Mouse (Mus musculus) heart, postnatal 0 days (tissue): ENCODE measurements at regions not wholly inside any gene's neighbourhood (a gene's known extent, or its start where the extent isn't known, plus 50 kb on each side); places are given as distances from the start of the nearest gene placed in this dataset.

ENCODE experiments used
- ATAC-seq: fragments of 200-750 bp; cut with Nextera tagmentation; 2 replicates; pipeline ENCODE4 v1.8.0; 2017; ENCODE audit warnings: low read depth, moderate number of reproducible peaks, moderate library complexity; ENCODE audit not compliant: insufficient read depth
- DNase-seq: peaks from one replicate; pipeline ENCODE4 v3.0.0-alpha.2; 2016; ENCODE audit warnings: low spot score
- H3K27ac ChIP-seq: fragments of 300-500 bp; sonication (generic); 2 replicates; pipeline ENCODE4 v1.5.1; 2014; ENCODE audit warnings: low read depth, mild to moderate bottlenecking
- H3K27me3 ChIP-seq: fragments of 300-500 bp; sonication (generic); 2 replicates; pipeline ENCODE4 v1.6.1; 2014; ENCODE audit warnings: low read length, mixed read lengths; ENCODE audit not compliant: control insufficient read depth, insufficient read depth
- H3K36me3 ChIP-seq: fragments of 300-500 bp; sonication (generic); replicated peaks from 2 replicates; pipeline ENCODE4 v1.6.1; 2014; ENCODE audit warnings: low read length, mixed read lengths; ENCODE audit not compliant: control insufficient read depth, insufficient read depth
- H3K4me1 ChIP-seq: fragments of 300-500 bp; sonication (generic); 2 replicates; pipeline ENCODE4 v1.6.1; 2014; ENCODE audit warnings: antibody characterized with exemption; ENCODE audit not compliant: control insufficient read depth, insufficient read depth
- H3K4me2 ChIP-seq: fragments of 300-500 bp; sonication (generic); 2 replicates; pipeline ENCODE4 v1.6.1; 2014; ENCODE audit warnings: low read depth, mild to moderate bottlenecking, low read length, moderate library complexity
- H3K4me3 ChIP-seq: fragments of 300-500 bp; sonication (generic); 2 replicates; pipeline ENCODE4 v1.5.1; 2014; ENCODE audit warnings: low read depth, low read length
- H3K9ac ChIP-seq: fragments of 300-500 bp; sonication (generic); replicated peaks from 2 replicates; pipeline ENCODE4 v1.6.1; 2014; ENCODE audit warnings: low read depth, low read length, mixed read lengths
- H3K9me3 ChIP-seq: fragments of 300-500 bp; sonication (generic); replicated peaks from 2 replicates; pipeline ENCODE4 v1.6.1; 2016; ENCODE audit warnings: low read length; ENCODE audit not compliant: control insufficient read depth
- CTCF ChIP-seq: IDR thresholded peaks from 2 replicates; pipeline ENCODE4 v1.5.1; 2016; ENCODE audit warnings: antibody characterized with exemption, control low read depth, low read depth
- EP300 ChIP-seq: IDR thresholded peaks from 2 replicates; pipeline ENCODE4 v1.6.1; 2016; ENCODE audit warnings: antibody characterized with exemption, low read depth
- WGBS: fragments of 180-500 bp; shearing (Covaris S2); extraction: QIAGEN DNeasy Blood & Tissue Kit; methylation state at CpG from one replicate; pipeline ENCODE4 v1.1.7; 2014; 5-methylcytosine and 5-hydroxymethylcytosine counted together

DNA sequence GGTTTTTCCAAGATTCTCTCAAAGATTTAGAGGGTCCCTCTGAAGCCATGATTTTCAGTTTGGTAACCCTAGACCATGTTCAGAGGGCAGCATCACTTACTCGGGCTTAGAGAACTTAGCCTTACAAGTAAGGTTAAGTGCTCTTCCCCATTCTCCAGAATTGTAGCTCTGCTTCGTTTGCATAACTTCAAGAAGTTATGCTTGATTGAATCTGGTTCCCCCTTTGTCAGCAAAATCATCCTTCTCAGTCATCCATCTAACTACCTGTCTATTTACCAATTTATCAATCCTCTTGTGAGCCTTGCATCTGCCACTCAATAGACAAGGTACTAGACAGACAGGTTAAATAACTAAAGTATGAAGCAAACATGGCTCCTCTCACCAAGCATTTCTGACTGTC lies 856.1 kb upstream of the Cited2 start:
- H3K4me3 ChIP-seq: no peak overlapping the region
- DNase-seq (no peak), ATAC-seq (no peak)
- no peaks in the 10 kb centered on the region for H3K36me3 ChIP-seq
- no peak overlapping the region for H3K27ac ChIP-seq
- no peaks in the 10 kb centered on the region for H3K27me3 ChIP-seq
- TF ChIP-seq EP300 (no peak), CTCF (no peak)
- H3K9ac ChIP-seq: no peak overlapping the region
- WGBS: 73% methylated on average over 2 of the region's 2 CpGs
- H3K4me1 ChIP-seq: no peaks in the 10 kb centered on the region
- H3K4me2 ChIP-seq: no peak overlapping the region
- no peaks in the 10 kb centered on the region for H3K9me3 ChIP-seq

DNA sequence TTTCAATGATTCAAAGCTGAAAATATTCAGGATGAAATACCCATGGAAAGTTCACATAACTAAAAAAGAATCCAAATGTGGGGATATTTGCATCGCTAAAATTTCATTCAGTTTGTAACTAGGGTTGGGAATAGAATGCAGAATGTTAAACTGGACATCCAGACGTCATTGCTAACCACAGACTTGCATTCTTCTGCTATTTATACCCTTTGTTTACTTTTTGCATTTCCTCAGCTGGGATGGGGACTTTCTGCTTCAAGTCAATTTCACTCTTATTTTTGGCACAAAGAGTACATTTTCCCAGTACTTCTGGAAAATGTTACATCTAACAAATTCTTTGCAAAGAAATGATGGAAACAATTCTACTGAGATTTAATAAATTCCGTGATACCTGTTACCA lies 848.9 kb upstream of the Cited2 start:
- no peak overlapping the region for H3K27ac ChIP-seq
- 53% methylated on average over 3 of the region's 3 CpGs for WGBS
- TF ChIP-seq EP300: no peak

DNA sequence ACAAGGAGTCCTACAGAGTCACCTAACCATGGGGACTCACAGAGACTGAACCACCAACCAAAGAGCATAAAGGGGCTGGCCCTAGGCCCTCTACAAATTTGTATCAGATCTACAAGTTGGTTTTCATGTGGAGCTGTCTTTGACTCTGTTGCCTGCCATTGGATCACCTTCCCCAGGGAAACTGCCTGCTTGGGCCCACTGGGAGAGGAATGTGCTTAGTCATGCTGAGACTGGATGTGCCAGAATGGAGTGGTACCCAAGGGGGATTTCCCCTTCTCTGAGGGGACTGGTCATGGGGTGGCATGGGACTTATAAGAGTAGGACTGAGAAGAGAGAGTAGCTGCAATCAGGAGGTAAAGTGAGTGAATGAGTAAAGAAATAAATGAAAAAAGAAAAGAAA lies 844.8 kb upstream of the Cited2 start:
- Histone ChIP-seq H3K27ac (no peak overlapping the region), H3K4me2 (no peak overlapping the region), H3K9ac (no peak overlapping the region), H3K27me3 (no peaks in the 10 kb centered on the region), H3K4me3 (no peak overlapping the region), H3K9me3 (no peaks in the 10 kb centered on the region), H3K4me1 (no peaks in the 10 kb centered on the region), H3K36me3 (no peaks in the 10 kb centered on the region)
- DNase-seq: no peak
- no peak for ATAC-seq
- TF ChIP-seq CTCF (no peak), EP300 (no peak)

More for the DNA sequence above, 848.9 kb upstream of the Cited2 start:
- no peak overlapping the region for H3K4me2 ChIP-seq
- no peaks in the 10 kb centered on the region for H3K36me3 ChIP-seq
- no peaks in the 10 kb centered on the region for H3K9me3 ChIP-seq
- no peaks in the 10 kb centered on the region for H3K4me1 ChIP-seq
- ATAC-seq: no peak
- no peak for DNase-seq
- no peak overlapping the region for H3K4me3 ChIP-seq
- no peaks in the 10 kb centered on the region for H3K27me3 ChIP-seq
- H3K9ac ChIP-seq: no peak overlapping the region

DNA sequence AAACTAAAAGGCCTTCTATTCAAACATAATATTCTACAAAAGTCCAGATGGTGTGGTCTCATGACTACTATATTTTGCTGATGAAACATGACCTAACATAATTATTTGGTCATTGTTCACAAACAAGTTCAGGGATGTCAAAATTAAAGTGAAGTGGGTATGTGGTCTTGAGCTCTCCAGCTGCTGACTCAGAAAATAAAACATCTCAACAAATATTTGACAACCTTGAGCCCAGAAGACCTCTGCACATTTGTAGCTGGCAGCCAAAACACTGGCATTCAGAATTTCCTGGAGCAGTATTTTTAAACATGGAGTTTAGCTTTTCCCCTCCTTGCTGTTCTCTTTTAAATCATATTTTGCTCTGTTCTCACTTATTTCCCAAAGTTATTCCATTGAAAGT lies 829.7 kb upstream of the Cited2 start:
- no peak overlapping the region for H3K4me3 ChIP-seq
- ATAC-seq (no peak), DNase-seq (no peak)
- no peaks in the 10 kb centered on the region for H3K27me3 ChIP-seq
- H3K4me1 ChIP-seq: no peaks in the 10 kb centered on the region
- H3K9me3 ChIP-seq: no peaks in the 10 kb centered on the region
- no peaks in the 10 kb centered on the region for H3K36me3 ChIP-seq
- no peak overlapping the region for H3K27ac ChIP-seq
- H3K9ac ChIP-seq: no peak overlapping the region
- no peak overlapping the region for H3K4me2 ChIP-seq
- no peak for TF ChIP-seq CTCF
- TF ChIP-seq EP300: no peak

GRCm38 (mm10) chr10:16895332-16895731 lies 827.7 kb upstream of the Cited2 start:
- Histone ChIP-seq H3K27ac (no peak overlapping the region), H3K9ac (no peak overlapping the region), H3K4me2 (no peak overlapping the region), H3K27me3 (no peaks in the 10 kb centered on the region), H3K36me3 (no peaks in the 10 kb centered on the region), H3K4me3 (no peak overlapping the region), H3K9me3 (no peaks in the 10 kb centered on the region), H3K4me1 (no peaks in the 10 kb centered on the region)
- no peak for TF ChIP-seq EP300
- TF ChIP-seq CTCF: no peak
- ATAC-seq: no peak
- no peak for DNase-seq

- WGBS: 73% methylated on average over 2 of the region's 2 CpGs
- no peaks in the 10 kb centered on the region for H3K36me3 ChIP-seq
- no peak overlapping the region for H3K4me2 ChIP-seq
- DNase-seq (no peak), ATAC-seq (no peak)
- H3K9me3 ChIP-seq: no peaks in the 10 kb centered on the region
- H3K9ac ChIP-seq: no peak overlapping the region
- no peak overlapping the region for H3K4me3 ChIP-seq
- H3K4me1 ChIP-seq: no peaks in the 10 kb centered on the region
- TF ChIP-seq CTCF (no peak), EP300 (no peak)
- H3K27me3 ChIP-seq: no peaks in the 10 kb centered on the region
- H3K27ac ChIP-seq: no peak overlapping the region
Measured at GRCm38 (mm10) chr10:16922888-16923287, 800.1 kb upstream of the Cited2 start.
